22 mouse cellular contexts compared by ENCODE assay signal in the genomic region with DNA sequence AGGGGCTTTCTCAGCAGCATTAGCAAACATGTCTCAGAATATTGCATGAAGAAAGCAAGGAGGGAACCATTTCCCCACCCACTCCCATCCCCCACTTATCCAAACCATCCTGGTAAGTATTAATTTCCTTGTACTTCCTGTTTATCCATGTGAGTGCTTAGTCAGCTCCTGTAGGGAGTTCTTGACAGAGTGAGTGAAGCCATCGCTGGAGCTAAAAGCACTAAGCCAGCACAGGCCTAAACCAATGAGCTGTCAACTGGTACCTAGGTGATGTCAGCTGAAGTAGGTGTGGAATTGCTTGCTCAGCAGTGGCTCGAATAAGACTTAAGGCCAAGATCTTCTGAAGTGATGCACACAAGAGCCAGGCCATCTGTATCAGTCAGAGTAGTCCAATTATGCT. TPM values are rescaled to one million over a fixed set of nuclear protein-coding genes. Genes with fewer than 3 reads are reported as not detected.
DNase-seq lines count a peak whose midpoint lies in the region; ATAC-seq and TF ChIP-seq lines count a peak whose summit lies in the region.
"Had no signal": no experiment of that assay in that cellular context is flagged by ENCODE, and none has a peak within 500 bp of the region (broad histone marks: within the 10 kb centered on the region; RNA-seq: fewer than 3 reads in every experiment).

No protein-coding gene starts in this region.

- no peak for TF ChIP-seq CTCF in intestine, postnatal 0 days (IDR thresholded peaks at IDR 0.05; ENCODE audit: low read depth)
- TF ChIP-seq CTCF in lung, postnatal 0 days (IDR thresholded peaks at IDR 0.05), result no peak
- TF ChIP-seq CTCF in embryonic fibroblast, embryonic 13.5 days (IDR thresholded peaks at IDR 0.05; ENCODE audit: borderline replicate concordance, insufficient read depth, low read length), result no peak

- H3K4me3 ChIP-seq in intestine, postnatal 0 days (ENCODE audit: low read depth, low read length), result no peak overlapping the region
- no peak overlapping the region for H3K4me3 ChIP-seq in intestine, embryonic 16.5 days (ENCODE audit: low read length)
- no peak overlapping the region for H3K4me3 ChIP-seq in lung, postnatal 0 days (ENCODE audit: low read depth, low read length)
- no peak overlapping the region for H3K4me3 ChIP-seq in embryonic fibroblast, embryonic 13.5 days (ENCODE audit: insufficient read depth, low read length)
- H3K4me3 ChIP-seq: embryonic facial prominence, embryonic 13.5 days; forebrain, embryonic 13.5 days; heart, embryonic 10.5 days; heart, embryonic 15.5 days; hindbrain, embryonic 15.5 days had no signal

- TF ChIP-seq EP300 in lung, postnatal 0 days (IDR thresholded peaks at IDR 0.05), result no peak

- peak; percentile 26 for DNase-seq in lung, postnatal 0 days (ENCODE audit: low spot score)
- no peak for DNase-seq in lung, postnatal 4 days
- DNase-seq in c-Kit-positive CD71-positive TER-119-positive erythroid progenitor cells, embryonic 14.5 days (ENCODE audit: low spot score), result no peak
- DNase-seq: B cell, adult 2 months; cerebellum, adult 18-20 months; cerebellum, adult 9-11 months; cerebellum, postnatal 36 days; forebrain, postnatal 0 days; gastrocnemius, postnatal 14 days; heart, postnatal 36 days had no signal

- no peaks in the 10 kb centered on the region for H3K27me3 ChIP-seq in intestine, postnatal 0 days (replicated peaks; ENCODE audit: control insufficient read depth, insufficient read depth, low read length)
- H3K27me3 ChIP-seq in intestine, embryonic 16.5 days (replicated peaks; ENCODE audit: control insufficient read depth, insufficient read depth, low read length), result no peaks in the 10 kb centered on the region
- no peaks in the 10 kb centered on the region for H3K27me3 ChIP-seq in lung, postnatal 0 days (replicated peaks; ENCODE audit: insufficient read depth, low read length)
- H3K27me3 ChIP-seq: embryonic facial prominence, embryonic 13.5 days; forebrain, embryonic 13.5 days; heart, embryonic 15.5 days; hindbrain, embryonic 15.5 days had no signal

- 45% methylated on average over 2 of the region's 2 CpGs for WGBS in intestine, postnatal 0 days
- 59% methylated on average over 2 of the region's 2 CpGs for WGBS in intestine, embryonic 16.5 days
- WGBS in lung, postnatal 0 days, result 37% methylated on average over 2 of the region's 2 CpGs

- H3K9ac ChIP-seq in intestine, postnatal 0 days (ENCODE audit: low read depth, low read length), result no peak overlapping the region
- no peak overlapping the region for H3K9ac ChIP-seq in intestine, embryonic 16.5 days (ENCODE audit: low read depth, low read length)
- no peak overlapping the region for H3K9ac ChIP-seq in lung, postnatal 0 days (replicated peaks; ENCODE audit: low read depth)
- H3K9ac ChIP-seq: embryonic facial prominence, embryonic 13.5 days; forebrain, embryonic 13.5 days; forebrain, postnatal 0 days; heart, embryonic 15.5 days; hindbrain, embryonic 15.5 days had no signal

- H3K4me1 ChIP-seq in intestine, postnatal 0 days (replicated peaks; ENCODE audit: control insufficient read depth, insufficient read depth, low read length), result 0 out of 2 replicates have a peak, but pooled peaks cover 4% of the 10 kb centered on the region
- H3K4me1 ChIP-seq in intestine, embryonic 16.5 days (ENCODE audit: control insufficient read depth, insufficient read depth, low read length), result peaks cover 7% of the 10 kb centered on the region; the same call in 1 of the 2 replicates
- H3K4me1 ChIP-seq in lung, postnatal 0 days (ENCODE audit: insufficient read depth, low read depth, low read length), result no peaks in the 10 kb centered on the region
- H3K4me1 ChIP-seq in embryonic fibroblast, embryonic 13.5 days (ENCODE audit: control insufficient read depth, insufficient read depth, low read length), result peaks cover 6% of the 10 kb centered on the region

- peak; percentile 71 for ATAC-seq in intestine, postnatal 0 days
- no peak for ATAC-seq in intestine, embryonic 16.5 days
- ATAC-seq in lung, postnatal 0 days, result peak; percentile 37
- ATAC-seq: activated CD4-positive, CD25-positive, alpha-beta regulatory T cell, adult 4 months; CD4-positive, CD25-positive, alpha-beta regulatory T cell, adult 4 months; forebrain, embryonic 13.5 days; forebrain, postnatal 0 days; Patski had no signal

- no peak for TF ChIP-seq POLR2A in embryonic fibroblast, embryonic 13.5 days (IDR thresholded peaks at IDR 0.05; ENCODE audit: low read depth, low read length)

- no peak overlapping the region for H3K27ac ChIP-seq in intestine, postnatal 0 days (ENCODE audit: low read depth, low read length)
- H3K27ac ChIP-seq in intestine, embryonic 16.5 days (ENCODE audit: low read length), result no peak overlapping the region
- no peak overlapping the region for H3K27ac ChIP-seq in lung, postnatal 0 days (ENCODE audit: low read length)
- 0 out of 2 replicates have a peak overlapping the region, but pooled peaks have one; percentile 32 for H3K27ac ChIP-seq in embryonic fibroblast, embryonic 13.5 days (ENCODE audit: insufficient read depth, low read length)
- H3K27ac ChIP-seq: embryonic facial prominence, embryonic 13.5 days; forebrain, embryonic 13.5 days; heart, embryonic 10.5 days; hindbrain, embryonic 15.5 days had no signal

- H3K4me2 ChIP-seq in intestine, postnatal 0 days (replicated peaks; ENCODE audit: low read depth), result no peak overlapping the region
- H3K4me2 ChIP-seq in intestine, embryonic 16.5 days (ENCODE audit: low read depth, low read length), result no peak overlapping the region
- H3K4me2 ChIP-seq in lung, postnatal 0 days (replicated peaks; ENCODE audit: low read depth, low read length), result no peak overlapping the region
- H3K4me2 ChIP-seq: embryonic facial prominence, embryonic 13.5 days; forebrain, embryonic 13.5 days; heart, embryonic 15.5 days; hindbrain, embryonic 15.5 days had no signal

- H3K36me3 ChIP-seq in intestine, postnatal 0 days (ENCODE audit: control insufficient read depth, insufficient read depth), result no peaks in the 10 kb centered on the region
- H3K36me3 ChIP-seq in intestine, embryonic 16.5 days (ENCODE audit: control insufficient read depth, insufficient read depth, low read length), result no peaks in the 10 kb centered on the region
- no peaks in the 10 kb centered on the region for H3K36me3 ChIP-seq in lung, postnatal 0 days (ENCODE audit: insufficient read depth, low read length)
- H3K36me3 ChIP-seq: embryonic facial prominence, embryonic 13.5 days; G1E; heart, embryonic 10.5 days; heart, embryonic 15.5 days; hindbrain, embryonic 15.5 days had no signal

- no peaks in the 10 kb centered on the region for H3K9me3 ChIP-seq in intestine, postnatal 0 days (ENCODE audit: control insufficient read depth)
- H3K9me3 ChIP-seq in intestine, embryonic 16.5 days (ENCODE audit: control insufficient read depth, low read length), result no peaks in the 10 kb centered on the region
- H3K9me3 ChIP-seq in lung, postnatal 0 days (ENCODE audit: low read length), result no peaks in the 10 kb centered on the region
- H3K9me3 ChIP-seq: embryonic facial prominence, embryonic 13.5 days; forebrain, embryonic 13.5 days; G1E; heart, embryonic 10.5 days; heart, embryonic 15.5 days; hindbrain, embryonic 15.5 days had no signal

RNA-seq across cellular contexts. Expression of gene Samd5, which starts 34.3 kb away (rescaled TPM):
- 2.2 and 2.9 TPM in 2 replicates for polyA plus RNA-seq in intestine, postnatal 0 days (2015; fragmentation: Nextera tagmentation; extraction: Ambion mirVana)
- 5.1 and 5.3 TPM in 2 replicates for polyA plus RNA-seq in intestine, embryonic 16.5 days (2015; fragmentation: Nextera tagmentation; extraction: Ambion mirVana)
- 6.2 and 7.1 TPM in 2 replicates for polyA plus RNA-seq in lung, postnatal 0 days (2015; fragmentation: Nextera tagmentation; extraction: Ambion mirVana)
- polyA plus RNA-seq in embryonic fibroblast, embryonic 13.5 days (2011; ENCODE audit: insufficient read length, low read depth, missing spikeins), result 24.0 and 24.8 TPM in 2 replicates
- polyA plus RNA-seq: activated CD4-positive, CD25-positive, alpha-beta regulatory T cell, adult 4 months; CD4-positive, CD25-positive, alpha-beta regulatory T cell, adult 4 months; G1E had no signal
